Mouse (Mus musculus) CH12.LX (cell line): ENCODE data around the gene Lrrc73. TPM values are rescaled to one million over a fixed set of nuclear protein-coding genes. Genes with fewer than 3 reads are reported as not detected.

Experiments
- DNase-seq: peaks from one replicate; pipeline ENCODE4 v3.0.0-alpha.2; 2013; ENCODE audit errors: extremely low read depth
- H3K27ac ChIP-seq: 2 replicates; pipeline ENCODE4 v1.5.1; 2012; ENCODE audit warnings: low read depth, mild to moderate bottlenecking, control low read depth, moderate library complexity; ENCODE audit not compliant: insufficient read depth
- H3K27me3 ChIP-seq: replicated peaks from 2 replicates; pipeline ENCODE3; 2012; ENCODE audit warnings: inconsistent platforms
- H3K36me3 ChIP-seq, 2 experiments: replicated peaks in 1 of 2; 2 replicates each; pipeline versions ENCODE3 to v1.6.1; 2012; ENCODE audit warnings: inconsistent platforms in 1 of 2, low read length in 1 of 2, mild to moderate bottlenecking in 1 of 2, mixed read lengths in 1 of 2, moderate library complexity in 1 of 2; ENCODE audit not compliant: control insufficient read depth in 1 of 2, insufficient read depth in 1 of 2
- H3K4me1 ChIP-seq, 2 experiments: 2 replicates each; pipeline ENCODE4 v1.6.1; 2012; ENCODE audit warnings: inconsistent platforms in 1 of 2, moderate library complexity in 1 of 2; ENCODE audit not compliant: insufficient read depth in 2 of 2, control insufficient read depth in 1 of 2
- H3K4me2 ChIP-seq: 2 replicates; pipeline ENCODE4 v1.6.1; 2012; ENCODE audit warnings: low read depth, mild to moderate bottlenecking, control low read depth; ENCODE audit not compliant: poor library complexity, insufficient read depth, severe bottlenecking
- H3K4me3 ChIP-seq, 3 experiments: fragments of 150-350 bp in 1 of 3; sonication (generic) in 1 of 3; replicated peaks in 1 of 3; 2 replicates each; pipeline versions ENCODE3 to v1.5.1; 2011 to 2012; ENCODE audit warnings: low read depth in 2 of 3, low read length in 2 of 3, mild to moderate bottlenecking in 2 of 3, moderate library complexity in 2 of 3, control low read depth in 1 of 3, improper control_type of control experiment in 1 of 3, inconsistent platforms in 1 of 3, mixed read lengths in 1 of 3; ENCODE audit not compliant: poor library complexity in 1 of 3
- H3K79me2 ChIP-seq: replicated peaks from 2 replicates; pipeline ENCODE4 v1.6.1; 2012; ENCODE audit warnings: mild to moderate bottlenecking, moderate library complexity; ENCODE audit not compliant: control insufficient read depth, poor library complexity, insufficient read depth, severe bottlenecking; ENCODE audit errors: extremely low read depth
- H3K9ac ChIP-seq: 2 replicates; pipeline ENCODE4 v1.6.1; 2012; ENCODE audit warnings: low read depth, mild to moderate bottlenecking, control low read depth, moderate library complexity; ENCODE audit not compliant: insufficient read depth
- H3K9me3 ChIP-seq: replicated peaks from 2 replicates; pipeline ENCODE3; 2012; ENCODE audit warnings: low read length, inconsistent platforms, mixed read lengths
- E2F4 ChIP-seq: IDR thresholded peaks from 2 replicates; pipeline ENCODE4 v1.6.1; 2011; ENCODE audit warnings: low read depth, low read length, improper control_type of control experiment; ENCODE audit not compliant: insufficient replicate concordance
- JUN ChIP-seq: IDR thresholded peaks from 2 replicates; pipeline ENCODE4 v1.6.1; 2011; ENCODE audit warnings: low read depth, mild to moderate bottlenecking, low read length, improper control_type of control experiment, moderate library complexity; ENCODE audit not compliant: insufficient read depth
- JUND ChIP-seq: conservative IDR thresholded peaks from 2 replicates; pipeline ENCODE4 v1.6.1; 2011; ENCODE audit warnings: low read depth, low read length, improper control_type of control experiment
- MAZ ChIP-seq: IDR thresholded peaks from 2 replicates; pipeline ENCODE4 v1.6.1; 2012; ENCODE audit warnings: low read depth, mild to moderate bottlenecking, inconsistent platforms, low read length, improper control_type of control experiment, moderate library complexity
- MEF2A ChIP-seq: IDR thresholded peaks from 2 replicates; pipeline ENCODE4 v1.6.1; 2014; ENCODE audit warnings: low read depth, mild to moderate bottlenecking, inconsistent platforms, low read length, improper control_type of control experiment, borderline replicate concordance
- MXI1 ChIP-seq: IDR thresholded peaks from 2 replicates; pipeline ENCODE4 v1.6.1; 2011; ENCODE audit warnings: mild to moderate bottlenecking, low read depth, low read length, improper control_type of control experiment
- MYC ChIP-seq: IDR thresholded peaks from 2 replicates; pipeline ENCODE4 v1.6.1; 2011; ENCODE audit warnings: low read depth, mild to moderate bottlenecking, improper control_type of control experiment, low read length
- NELFE ChIP-seq: IDR thresholded peaks from 2 replicates; pipeline ENCODE4 v1.6.1; 2011; ENCODE audit warnings: low read depth, low read length, improper control_type of control experiment
- NRF1 ChIP-seq: IDR thresholded peaks from 2 replicates; pipeline ENCODE4 v1.6.1; 2014; ENCODE audit warnings: low read depth, mild to moderate bottlenecking, inconsistent platforms, low read length, improper control_type of control experiment, moderate library complexity
- POLR2AphosphoS2 ChIP-seq: IDR thresholded peaks from 2 replicates; pipeline ENCODE4 v1.6.1; 2011; ENCODE audit warnings: low read depth, low read length, improper control_type of control experiment
- SMC3 ChIP-seq: IDR thresholded peaks from 2 replicates; pipeline ENCODE4 v1.6.1; 2011; ENCODE audit warnings: low read depth, low read length, improper control_type of control experiment
- USF1 ChIP-seq: IDR thresholded peaks from 2 replicates; pipeline ENCODE4 v1.6.1; 2014; ENCODE audit warnings: low read depth, mild to moderate bottlenecking, inconsistent platforms, low read length, improper control_type of control experiment
- USF2 ChIP-seq: conservative IDR thresholded peaks from 2 replicates; pipeline ENCODE4 v1.6.1; 2011; ENCODE audit warnings: low read depth, low read length, improper control_type of control experiment
- ZMIZ1 ChIP-seq: IDR thresholded peaks from 2 replicates; pipeline ENCODE4 v1.6.1; 2012; ENCODE audit warnings: low read depth, mild to moderate bottlenecking, inconsistent platforms, low read length, improper control_type of control experiment
- dilution Hi-C: fragments of 300-500 bp; cut with MboI; formaldehyde crosslinking; loops from 2 replicates; pipeline ENCODE4 v1.14.3; 2020; ENCODE audit warnings: low sequenced_read_pairs; ENCODE audit not compliant: extremely low pct_unique_long_range_greater_than_20kb, extremely low pct_ligation_motif_present
- in situ Hi-C: fragments of 300-500 bp; cut with MboI; formaldehyde crosslinking; loops from 3 replicates; pipeline ENCODE4 v1.14.3; 2019; ENCODE audit warnings: low sequenced_read_pairs, low pct_ligation_motif_present, low pct_unique_long_range_greater_than_20kb, mixed read lengths
- polyA plus RNA-seq: library from polyadenylated mRNA; unstranded; fragments of >175 nt; gene quantifications from 2 replicates; pipeline ENCODE4 v1.2.1, GENCODE M21; 2012; ENCODE audit warnings: low read depth; ENCODE audit not compliant: insufficient read length
- total RNA-seq, 2 experiments: library from RNA; depleted of rRNA; stranded (reverse); fragments of 300-350 nt in 1 of 2; fragments of >200 nt in 1 of 2; gene quantifications; 2 replicates each; pipeline ENCODE4 v1.2.3; 2012 to 2014

Gene Lrrc73
- total and polyA plus RNA-seq, 3 experiments, result 1.8 to 4.0 (median 3.6) TPM

- Histone ChIP-seq H3K4me2 (no peak overlapping the region), H3K79me2 (peaks cover 3% of the 10 kb centered on the region; the same call in 1 of the 2 replicates), H3K4me3 (no peak overlapping the region), H3K9ac (no peak overlapping the region), H3K9me3 (no peaks in the 10 kb centered on the region), H3K4me1 (no peaks in the 10 kb centered on the region; a peak in 1 of 4 replicates), H3K27ac (no peak overlapping the region), H3K27me3 (no peaks in the 10 kb centered on the region), H3K36me3 (peaks cover 48 to 89% of the 10 kb centered on the region in 2 experiments)
- in situ Hi-C loops (no loop called here), dilution Hi-C loops (no loop called here)
- TF ChIP-seq POLR2AphosphoS2 (no peak), NELFE (no peak), USF2 (no peak), MAZ (no peak)
- DNase-seq, result no peak
These were observed 22.2 kb downstream of the Lrrc73 start for GRCm38 (mm10) chr17:46275506-46275905.

- Histone ChIP-seq H3K4me1 (peaks cover 0 to 9% of the 10 kb centered on the region in 2 experiments; a peak in 2 of 4 replicates), H3K4me2 (no peak overlapping the region), H3K27ac (no peak overlapping the region), H3K9ac (no peak overlapping the region), H3K4me3 (no peak overlapping the region), H3K9me3 (no peaks in the 10 kb centered on the region), H3K27me3 (no peaks in the 10 kb centered on the region), H3K36me3 (peaks cover 36 to 77% of the 10 kb centered on the region in 2 experiments), H3K79me2 (peaks cover 22% of the 10 kb centered on the region)
- in situ Hi-C loops (no loop called here), dilution Hi-C loops (no loop called here)
- no peak for TF ChIP-seq E2F4
- no peak for TF ChIP-seq POLR2AphosphoS2
- no peak for TF ChIP-seq ZMIZ1
- no peak for TF ChIP-seq JUND
- no peak for TF ChIP-seq USF1
- TF ChIP-seq JUN, result no peak
- TF ChIP-seq USF2, result no peak
- TF ChIP-seq MXI1, result no peak
- TF ChIP-seq MYC, result no peak
- no peak for TF ChIP-seq SMC3
- no peak for TF ChIP-seq MEF2A
- no peak for TF ChIP-seq NRF1
- DNase-seq, result no peak
These were observed 24.3 kb downstream of the Lrrc73 start for GRCm38 (mm10) chr17:46277586-46277985.
